Mouse (Mus musculus): ENCODE data around the gene Sox6. TPM values are rescaled to one million over a fixed set of nuclear protein-coding genes. Genes with fewer than 3 reads are reported as not detected.

Gene Sox6
- total RNA-seq, 1 experiment from 2014 or later: 36.3 TPM

- no peak for DNase-seq
Measured at GRCm38 (mm10) chr7:115750275-115750825, 288.2 kb downstream of the Sox6 start.

DNA sequence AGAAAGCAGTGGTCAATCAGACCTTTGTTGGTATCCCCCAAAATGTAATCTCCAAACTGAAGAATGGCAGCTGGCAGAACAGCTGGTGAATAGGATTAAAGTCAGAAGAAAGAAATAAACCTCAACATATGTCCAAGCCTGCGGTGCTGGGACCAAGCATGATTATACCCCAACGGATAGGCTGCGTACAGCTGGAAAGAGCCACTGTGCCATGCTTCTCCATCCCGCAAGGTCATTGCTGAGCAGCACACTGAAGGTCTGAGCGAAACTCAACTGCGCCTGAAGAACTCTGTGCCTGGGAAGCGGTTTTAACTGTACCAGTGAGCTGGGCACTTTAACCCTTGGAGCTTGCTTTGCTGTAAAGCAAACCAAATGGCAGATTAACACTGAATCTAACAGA, 291.1 kb downstream of the Sox6 start:
- DNase-seq: no peak

GRCm38 (mm10) chr7:115745672-115746253, 292.8 kb downstream of the Sox6 start:
- DNase-seq: no peak

DNA sequence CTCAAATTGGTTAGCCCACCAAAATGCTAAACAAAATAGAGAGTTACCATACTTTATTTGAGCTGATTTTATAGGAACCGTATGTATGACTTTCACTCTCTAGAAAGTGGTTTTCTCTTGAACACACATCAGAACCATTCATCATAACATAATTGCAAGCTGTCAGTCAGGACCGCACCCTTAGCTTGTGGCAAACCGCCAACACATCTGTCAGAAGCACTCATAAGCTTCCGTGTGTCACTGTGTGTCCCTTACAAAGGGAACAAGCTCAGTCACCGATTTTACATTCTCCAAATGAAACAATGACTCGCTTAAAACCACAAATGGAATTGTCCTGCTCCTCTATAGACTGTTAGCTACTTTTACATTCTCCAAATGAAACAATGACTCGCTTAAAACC, 304.5 kb downstream of the Sox6 start:
- no peak for DNase-seq

DNA sequence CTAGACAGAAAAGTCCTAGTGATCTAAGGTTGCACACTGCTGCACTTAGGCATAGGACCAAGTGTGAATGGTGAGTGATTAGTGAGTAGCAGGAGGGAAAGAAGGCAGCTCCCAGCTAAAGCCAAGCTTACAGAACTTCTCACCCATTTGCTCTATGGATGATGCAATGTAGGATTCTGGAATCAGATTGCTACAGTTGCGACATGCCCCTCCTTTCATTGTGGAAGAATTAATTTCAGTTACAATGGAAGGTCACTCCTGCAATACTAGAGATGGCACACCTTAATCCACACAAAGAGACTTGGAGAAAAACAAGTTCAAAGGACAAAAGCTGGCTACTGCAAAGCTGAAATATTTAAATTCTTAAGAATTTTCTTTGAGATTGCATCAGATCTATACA, 305.8 kb downstream of the Sox6 start:
- no peak for DNase-seq

GRCm38 (mm10) chr7:115726776-115727175, 311.8 kb downstream of the Sox6 start:
- no peak for DNase-seq

- DNase-seq: no peak
Measured at GRCm38 (mm10) chr7:115724404-115724803, 314.2 kb downstream of the Sox6 start.

DNA sequence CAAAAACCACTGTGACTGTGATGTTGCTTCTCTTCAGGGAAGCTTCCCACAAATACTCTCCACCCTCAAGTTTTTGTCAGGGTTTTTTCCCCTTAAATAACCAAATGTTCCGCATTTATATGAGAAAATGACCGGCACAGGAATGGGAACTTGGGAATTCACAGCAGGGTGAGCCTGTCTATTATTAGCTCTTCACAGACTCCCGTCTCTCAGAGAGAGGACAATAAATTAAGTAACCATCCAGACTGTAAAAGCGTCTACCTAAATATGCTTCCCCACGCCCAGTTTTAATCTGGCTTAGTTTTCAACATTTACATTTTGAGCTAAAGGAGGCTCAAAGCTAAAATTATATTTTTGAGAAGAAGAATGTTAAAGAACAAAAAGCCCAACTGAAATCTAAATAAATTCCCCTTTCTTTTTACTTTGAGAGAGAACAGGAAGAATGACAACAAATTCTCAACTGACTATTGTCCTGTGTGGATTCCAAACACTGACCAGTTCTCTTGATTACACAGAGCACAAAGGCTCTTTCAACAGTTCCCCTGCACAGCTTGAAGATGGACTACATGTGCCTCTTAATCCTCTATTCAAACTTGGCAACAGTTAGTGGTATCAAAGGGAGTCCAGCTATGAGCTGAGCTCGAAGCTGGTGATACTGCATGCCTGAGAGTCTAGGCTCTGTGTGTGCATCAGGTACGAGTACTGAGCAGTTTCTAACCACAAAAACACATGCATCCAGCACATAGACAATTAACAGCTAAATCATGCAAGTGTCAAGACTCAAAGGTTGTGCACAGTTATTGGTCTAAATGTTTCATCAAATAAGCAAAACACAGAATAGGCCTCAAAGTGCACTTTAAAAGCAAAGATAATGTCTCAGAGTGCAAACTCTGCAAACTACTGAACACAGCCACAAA, 316.7 kb downstream of the Sox6 start:
- no peak for DNase-seq

DNA sequence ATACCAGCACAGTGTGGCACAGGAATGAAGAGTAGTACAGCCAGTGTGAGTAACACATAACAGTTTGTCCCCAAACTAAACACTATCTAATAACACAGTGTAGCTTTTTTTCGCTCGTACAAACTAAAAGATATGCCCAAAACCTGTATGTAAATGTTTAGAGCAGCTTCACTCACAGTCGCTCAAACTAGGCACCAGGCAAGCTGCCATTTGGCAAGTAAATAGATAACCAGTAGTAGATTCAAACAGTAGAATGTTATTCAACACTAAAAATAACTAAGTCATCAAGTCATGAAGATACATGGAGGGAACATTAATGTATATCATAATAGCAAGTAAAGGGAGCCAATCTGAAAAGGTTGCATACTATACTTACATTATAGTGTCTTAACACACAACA, 318.8 kb downstream of the Sox6 start:
- DNase-seq: no peak

- no peak for DNase-seq
Measured at GRCm38 (mm10) chr7:115706141-115706540, 332.5 kb downstream of the Sox6 start.

GRCm38 (mm10) chr7:115698105-115698504, 340.5 kb downstream of the Sox6 start:
- DNase-seq: no peak

GRCm38 (mm10) chr7:115693206-115693605, 345.4 kb downstream of the Sox6 start:
- DNase-seq: no peak

DNA sequence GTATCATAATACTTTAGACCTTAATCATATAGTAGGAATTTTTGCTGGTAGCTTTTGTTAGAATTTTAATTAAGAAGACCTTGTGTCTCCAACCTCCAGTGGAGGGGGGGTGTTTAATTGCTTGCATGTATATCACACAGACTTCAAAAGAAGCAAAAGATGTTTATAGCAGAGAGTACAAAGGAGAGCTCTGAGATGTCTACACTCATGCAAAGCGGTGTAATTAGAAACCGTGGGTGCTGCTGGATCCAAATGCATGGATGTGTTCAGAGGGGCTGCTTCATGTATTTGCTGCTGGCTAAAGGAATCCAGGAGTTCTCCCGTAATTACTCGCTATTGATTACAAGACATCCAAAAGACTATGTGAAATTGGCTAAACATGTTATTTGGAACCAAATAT, 347.5 kb downstream of the Sox6 start:
- DNase-seq: no peak

- DNase-seq: no peak
Measured at GRCm38 (mm10) chr7:115686687-115687086, 351.9 kb downstream of the Sox6 start.

- no peak for DNase-seq
Measured at GRCm38 (mm10) chr7:115684142-115684541, 354.5 kb downstream of the Sox6 start.

DNA sequence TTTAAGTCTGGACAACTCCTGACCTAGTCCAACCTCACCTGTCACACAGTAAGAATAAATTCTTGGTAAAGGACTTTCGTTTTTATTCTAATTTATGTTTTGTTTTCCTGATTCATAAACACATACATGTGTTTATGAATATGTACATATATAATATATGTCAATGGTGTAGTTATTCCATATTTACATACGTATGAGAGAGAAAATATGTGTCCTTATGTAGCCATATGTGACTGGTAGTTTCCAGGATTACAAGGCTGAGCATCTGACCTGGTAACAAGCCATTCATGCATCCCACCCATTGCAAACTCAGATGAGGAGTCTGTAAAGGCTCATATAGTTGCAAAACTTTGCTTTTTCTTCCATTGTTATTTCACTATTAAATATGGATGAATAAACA, 366.8 kb downstream of the Sox6 start:
- DNase-seq: no peak

DNA sequence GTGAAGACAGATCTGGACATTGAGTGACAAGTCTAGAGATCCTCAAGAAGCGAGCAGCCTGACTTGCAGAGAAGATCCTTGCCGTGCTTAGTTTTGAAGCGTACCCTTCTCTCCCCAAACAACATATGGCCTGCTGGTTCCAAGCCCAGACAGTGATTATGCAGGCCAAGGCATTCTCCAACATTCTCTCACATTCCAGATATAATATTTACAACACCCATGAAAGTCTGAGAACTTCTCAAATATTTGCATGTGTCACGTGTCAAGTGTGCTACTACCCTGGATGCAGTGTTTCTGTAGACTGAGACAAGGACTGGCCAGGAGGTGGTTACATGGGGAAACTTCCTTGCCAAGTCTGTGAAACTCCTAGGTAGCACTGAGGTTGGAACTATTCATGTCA, 367.3 kb downstream of the Sox6 start:
- DNase-seq: no peak

GRCm38 (mm10) chr7:115669207-115670004, 369.2 kb downstream of the Sox6 start:
- no peak for DNase-seq

DNA sequence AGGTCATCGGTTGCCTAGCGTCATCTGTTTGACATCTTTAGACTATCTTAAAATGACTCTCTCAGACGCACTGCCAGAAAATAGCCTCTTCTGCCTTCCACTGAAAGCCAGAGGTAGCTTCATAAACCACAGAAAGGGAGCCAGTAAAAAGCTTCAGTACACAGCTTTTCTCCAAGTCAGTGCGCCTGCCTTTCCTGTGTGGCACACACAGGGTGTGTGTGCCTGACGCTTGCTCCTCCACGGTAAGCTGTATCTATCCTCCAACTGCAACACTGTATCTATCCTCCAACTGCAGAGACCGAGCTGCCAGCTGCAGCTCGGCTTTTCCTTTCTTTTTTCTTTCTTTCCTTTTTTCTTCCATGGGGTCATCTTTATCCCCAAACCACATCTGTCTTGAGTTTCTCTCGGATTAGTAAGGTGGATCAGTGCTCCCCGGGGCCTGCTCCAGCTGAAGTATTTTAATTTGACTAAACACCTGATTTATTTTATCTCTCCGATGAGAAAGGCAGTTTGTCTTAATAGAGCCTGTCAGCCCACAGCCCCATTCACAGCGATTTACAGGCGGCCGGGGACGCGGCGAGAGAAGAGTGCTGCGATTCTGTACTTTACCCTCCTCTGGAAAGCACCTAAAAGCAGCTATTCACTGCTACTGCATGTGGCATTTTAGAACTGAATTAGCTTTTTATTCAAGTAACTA, 371.8 kb downstream of the Sox6 start:
- DNase-seq: no peak

GRCm38 (mm10) chr7:115663399-115663798, 375.2 kb downstream of the Sox6 start:
- no peak for DNase-seq

DNA sequence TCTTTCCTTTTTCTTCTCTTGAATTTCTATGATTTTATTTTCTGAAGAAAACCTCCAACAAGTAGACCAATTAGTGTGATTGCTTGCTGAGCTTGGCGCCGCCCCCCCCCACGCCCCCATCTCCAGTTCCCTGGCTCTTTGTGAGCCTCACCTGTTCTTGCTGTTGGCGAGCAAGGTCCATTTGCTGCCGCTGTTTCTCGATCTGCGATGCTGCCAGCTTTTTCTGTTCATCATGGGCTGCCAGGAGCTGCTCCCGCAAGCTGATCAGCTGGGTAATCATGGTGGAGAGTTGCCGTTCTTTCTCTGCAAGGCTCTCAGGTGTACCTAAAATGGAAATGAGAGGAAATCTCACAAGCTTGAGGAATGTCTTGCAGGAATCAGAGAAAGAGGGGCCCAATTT, 376.5 kb downstream of the Sox6 start:
- DNase-seq: no peak

GRCm38 (mm10) chr7:115646696-115647095, 391.9 kb downstream of the Sox6 start:
- DNase-seq: no peak
